Mouse (Mus musculus) limb, embryonic 11.5 days (tissue): Measurements from ENCODE around the gene Tnip2. TPM values are rescaled to one million over a fixed set of nuclear protein-coding genes. Genes with fewer than 3 reads are reported as not detected.

Experiments
- ATAC-seq: fragments of 200-750 bp; cut with Nextera tagmentation; 2 replicates; pipeline ENCODE4 v1.8.0; 2017; ENCODE audit warnings: low read depth; ENCODE audit not compliant: insufficient number of reproducible peaks, low FRiP score, low TSS enrichment
- DNase-seq: peaks from one replicate; pipeline ENCODE4 v3.0.0-alpha.2; 2015; ENCODE audit warnings: low spot score
- H3K27ac ChIP-seq: fragments of 300-500 bp; sonication (generic); replicated peaks from 2 replicates; pipeline ENCODE4 v1.5.1; 2014; ENCODE audit warnings: low read depth, mild to moderate bottlenecking, low read length
- H3K27me3 ChIP-seq: fragments of 300-500 bp; sonication (generic); 2 replicates; pipeline ENCODE4 v1.6.1; 2014; ENCODE audit warnings: mild to moderate bottlenecking, low read length, mixed read lengths; ENCODE audit not compliant: control insufficient read depth, insufficient read depth
- H3K36me3 ChIP-seq: fragments of 300-500 bp; sonication (generic); 2 replicates; pipeline ENCODE4 v1.6.1; 2014; ENCODE audit warnings: mild to moderate bottlenecking, low read length, moderate library complexity, mixed read lengths; ENCODE audit not compliant: control insufficient read depth, insufficient read depth
- H3K4me1 ChIP-seq: fragments of 300-500 bp; sonication (generic); 2 replicates; pipeline ENCODE4 v1.6.1; 2014; ENCODE audit warnings: low read length, mixed read lengths; ENCODE audit not compliant: control insufficient read depth, insufficient read depth
- H3K4me2 ChIP-seq: fragments of 300-500 bp; sonication (generic); 2 replicates; pipeline ENCODE4 v1.6.1; 2014; ENCODE audit warnings: low read depth, mild to moderate bottlenecking, moderate library complexity; ENCODE audit not compliant: severe bottlenecking
- H3K4me3 ChIP-seq: fragments of 300-500 bp; sonication (generic); 2 replicates; pipeline ENCODE4 v1.5.1; 2014; ENCODE audit warnings: low read depth, low read length
- H3K9ac ChIP-seq: fragments of 300-500 bp; sonication (generic); 2 replicates; pipeline ENCODE4 v1.6.1; 2014; ENCODE audit warnings: mild to moderate bottlenecking, low read length
- H3K9me3 ChIP-seq: fragments of 300-500 bp; sonication (generic); 2 replicates; pipeline ENCODE4 v1.6.1; 2016; ENCODE audit warnings: low read length; ENCODE audit not compliant: control insufficient read depth
- WGBS: fragments of 180-500 bp; shearing (Covaris S2); extraction: QIAGEN DNeasy Blood & Tissue Kit; methylation state at CpG from one replicate; pipeline ENCODE4 v1.1.7; 2014; 5-methylcytosine and 5-hydroxymethylcytosine counted together
- polyA plus RNA-seq: library from polyadenylated mRNA; unstranded; fragments of >200 nt; fragmentation: Nextera tagmentation; extraction: Ambion mirVana; gene quantifications from 2 replicates; pipeline ENCODE4 v1.2.1, GENCODE M21; 2014

Tnip2 gene
- 4.1 and 4.4 TPM in 2 replicates for polyA plus RNA-seq

GRCm38 (mm10) chr5:34513466-34514217, at the start of gene Tnip2:
Tnip2 (minus strand) TSS chr5:34513991.
- Histone ChIP-seq H3K4me3 (peak within 1 kb of the TSS; percentile 53), H3K4me2 (peak within 1 kb of the TSS; percentile 95), H3K36me3 (no peaks in the 10 kb centered on the region), H3K27me3 (peaks cover 11% of the 10 kb centered on the region), H3K27ac (no peak within 1 kb of the TSS), H3K9me3 (no peaks in the 10 kb centered on the region), H3K4me1 (no peaks in the 10 kb centered on the region), H3K9ac (peak within 1 kb of the TSS; percentile 59)
- peak; percentile 92 for ATAC-seq
- under 1% methylated on average over 64 of the region's 64 CpGs for WGBS
- DNase-seq, result peak; percentile 96

GRCm38 (mm10) chr5:34551821-34552220, 38.0 kb upstream of the Tnip2 start:
- WGBS, result 93% methylated on average over 4 of the region's 4 CpGs
- Histone ChIP-seq H3K36me3 (peaks cover 16% of the 10 kb centered on the region), H3K27me3 (no peaks in the 10 kb centered on the region), H3K9me3 (no peaks in the 10 kb centered on the region), H3K4me2 (no peak overlapping the region), H3K27ac (no peak overlapping the region), H3K4me3 (no peak overlapping the region), H3K4me1 (no peaks in the 10 kb centered on the region), H3K9ac (no peak overlapping the region)
- no peak for ATAC-seq
- DNase-seq, result no peak

- no peaks in the 10 kb centered on the region for H3K4me1 ChIP-seq
- H3K4me2 ChIP-seq, result peak overlapping the region; percentile 73
- H3K9me3 ChIP-seq, result no peaks in the 10 kb centered on the region
- H3K27me3 ChIP-seq, result no peaks in the 10 kb centered on the region
- H3K36me3 ChIP-seq, result peaks cover 10% of the 10 kb centered on the region
- H3K4me3 ChIP-seq, result peak overlapping the region; percentile 77
- no peak overlapping the region for H3K27ac ChIP-seq
- ATAC-seq (no peak), DNase-seq (peak; percentile 29)
- peak overlapping the region; percentile 96 for H3K9ac ChIP-seq
- 20% methylated on average over 6 of the region's 6 CpGs for WGBS
Observed at GRCm38 (mm10) chr5:34550251-34550650, 36.5 kb upstream of the Tnip2 start.

- WGBS, result 1% methylated on average over 49 of the region's 49 CpGs
- peaks cover 9% of the 10 kb centered on the region; the same call in 1 of the 2 replicates for H3K36me3 ChIP-seq
- H3K4me1 ChIP-seq, result no peaks in the 10 kb centered on the region
- H3K27me3 ChIP-seq, result no peaks in the 10 kb centered on the region
- peak overlapping the region; percentile 77 for H3K4me3 ChIP-seq
- H3K9ac ChIP-seq, result peak overlapping the region; percentile 96
- H3K9me3 ChIP-seq, result no peaks in the 10 kb centered on the region
- DNase-seq (peak; percentile 84), ATAC-seq (peak; percentile 88)
- peak overlapping the region; percentile 73 for H3K4me2 ChIP-seq
- H3K27ac ChIP-seq, result peak overlapping the region; percentile 69; the same call in 1 of the 2 replicates
Observed at GRCm38 (mm10) chr5:34549483-34550221, 35.9 kb upstream of the Tnip2 start.

- Histone ChIP-seq H3K4me3 (peak overlapping the region; percentile 77), H3K9ac (peak overlapping the region; percentile 96; the same call in 1 of the 2 replicates), H3K27ac (no peak overlapping the region; the same call in 1 of the 2 replicates), H3K27me3 (no peaks in the 10 kb centered on the region), H3K4me1 (no peaks in the 10 kb centered on the region), H3K36me3 (peaks cover 9% of the 10 kb centered on the region; the same call in 1 of the 2 replicates), H3K9me3 (no peaks in the 10 kb centered on the region), H3K4me2 (peak overlapping the region; percentile 73)
- no peak for ATAC-seq
- 28% methylated on average over 8 of the region's 8 CpGs for WGBS
- DNase-seq, result no peak
Observed at GRCm38 (mm10) chr5:34549135-34549482, 35.3 kb upstream of the Tnip2 start.

GRCm38 (mm10) chr5:34547410-34547809, 33.6 kb upstream of the Tnip2 start:
- no peaks in the 10 kb centered on the region for H3K4me1 ChIP-seq
- DNase-seq (peak; percentile 34), ATAC-seq (no peak)
- H3K4me3 ChIP-seq, result no peak overlapping the region
- no peaks in the 10 kb centered on the region for H3K27me3 ChIP-seq
- no peak overlapping the region for H3K27ac ChIP-seq
- H3K9ac ChIP-seq, result no peak overlapping the region
- no peaks in the 10 kb centered on the region for H3K9me3 ChIP-seq
- no peak overlapping the region for H3K4me2 ChIP-seq
- peaks cover 3% of the 10 kb centered on the region; the same call in 1 of the 2 replicates for H3K36me3 ChIP-seq

GRCm38 (mm10) chr5:34543114-34543513, 29.3 kb upstream of the Tnip2 start:
- Histone ChIP-seq H3K4me2 (no peak overlapping the region), H3K4me3 (no peak overlapping the region), H3K4me1 (no peaks in the 10 kb centered on the region), H3K9me3 (no peaks in the 10 kb centered on the region), H3K9ac (no peak overlapping the region), H3K36me3 (no peaks in the 10 kb centered on the region), H3K27ac (no peak overlapping the region), H3K27me3 (no peaks in the 10 kb centered on the region)
- WGBS, result 59% methylated on average over 4 of the region's 4 CpGs
- ATAC-seq, result no peak
- no peak for DNase-seq

GRCm38 (mm10) chr5:34542166-34542565, 28.4 kb upstream of the Tnip2 start:
- H3K27me3 ChIP-seq, result no peaks in the 10 kb centered on the region
- H3K27ac ChIP-seq, result no peak overlapping the region
- WGBS, result 64% methylated on average over 1 of the region's 1 CpGs
- no peaks in the 10 kb centered on the region for H3K36me3 ChIP-seq
- H3K4me1 ChIP-seq, result no peaks in the 10 kb centered on the region
- no peak overlapping the region for H3K9ac ChIP-seq
- no peak overlapping the region for H3K4me3 ChIP-seq
- no peak for DNase-seq
- no peak overlapping the region for H3K4me2 ChIP-seq
- H3K9me3 ChIP-seq, result no peaks in the 10 kb centered on the region
- ATAC-seq, result no peak
